Comparison of ENCODE assay signal across 8 mouse cellular contexts in the genomic region with DNA sequence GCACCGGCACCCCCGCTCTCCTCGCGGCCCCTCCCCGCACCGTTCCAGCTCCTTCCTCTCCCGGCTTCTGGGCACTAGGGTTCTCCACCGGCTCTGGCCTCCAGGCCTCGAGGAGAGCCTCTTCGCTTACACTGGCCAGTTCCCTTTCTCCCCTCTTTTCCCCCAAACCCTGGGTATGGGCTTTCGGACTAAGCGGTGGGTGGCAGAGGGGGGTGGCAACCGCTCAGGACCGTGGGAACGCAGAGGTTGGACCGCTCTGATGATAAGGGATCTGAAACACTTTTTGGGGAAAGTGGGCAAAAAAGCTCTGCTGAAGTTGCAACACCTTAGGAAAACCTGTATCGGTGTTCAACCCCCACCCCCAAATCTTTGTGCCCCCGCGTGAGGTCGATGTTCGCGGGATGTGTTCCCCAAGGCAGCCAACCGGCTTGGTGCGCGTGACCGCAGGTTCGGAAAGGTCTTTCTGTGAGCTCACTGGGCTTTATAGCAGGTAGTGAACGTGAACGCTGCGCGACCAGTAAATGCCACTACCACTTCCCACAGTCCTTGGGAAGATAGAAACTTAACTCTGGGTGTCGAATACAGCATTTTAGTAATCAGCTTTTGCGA. TPM values are rescaled to one million over a fixed set of nuclear protein-coding genes. Genes with fewer than 3 reads are reported as not detected.
A peak's percentile ranks its signal among the peaks of the same experiment; 100 is the strongest.
DNase-seq lines count a peak whose midpoint lies in the region; ATAC-seq and TF ChIP-seq lines count a peak whose summit lies in the region.

No protein-coding gene starts in this region.

- H3K9ac ChIP-seq in ES-E14 (ENCODE audit: insufficient read depth, low read depth, low read length, poor library complexity, severe bottlenecking): peak overlapping the region; percentile 77
- peak overlapping the region; percentile 88 for H3K9ac ChIP-seq in heart, embryonic 13.5 days
- H3K9ac ChIP-seq in kidney, embryonic 15.5 days: peak overlapping the region; percentile 86
- H3K9ac ChIP-seq in liver, embryonic 15.5 days: peak overlapping the region; percentile 51; the same call in 1 of the 2 replicates
- peak overlapping the region; percentile 92 for H3K9ac ChIP-seq in neural tube, embryonic 12.5 days

- H3K27ac ChIP-seq in ES-E14 (ENCODE audit: insufficient read depth, low read depth, low read length, poor library complexity, severe bottlenecking): no peak overlapping the region
- H3K27ac ChIP-seq in heart, embryonic 13.5 days (replicated peaks): peak overlapping the region; percentile 68; the same call in 1 of the 2 replicates
- H3K27ac ChIP-seq in kidney, embryonic 15.5 days: peak overlapping the region; percentile 89
- peak overlapping the region; percentile 48; the same call in 1 of the 2 replicates for H3K27ac ChIP-seq in liver, embryonic 15.5 days (replicated peaks)
- H3K27ac ChIP-seq in neural tube, embryonic 12.5 days: peak overlapping the region; percentile 72; the same call in 1 of the 2 replicates

- no peaks in the 10 kb centered on the region for H3K36me3 ChIP-seq in ES-E14 (ENCODE audit: control insufficient read depth, insufficient read depth, low read length, poor library complexity, severe bottlenecking)
- no peaks in the 10 kb centered on the region for H3K36me3 ChIP-seq in heart, embryonic 13.5 days
- H3K36me3 ChIP-seq in kidney, embryonic 15.5 days: no peaks in the 10 kb centered on the region
- no peaks in the 10 kb centered on the region for H3K36me3 ChIP-seq in liver, embryonic 15.5 days (replicated peaks)
- no peaks in the 10 kb centered on the region for H3K36me3 ChIP-seq in neural tube, embryonic 12.5 days

- H3K4me2 ChIP-seq in heart, embryonic 13.5 days: peak overlapping the region; percentile 97
- H3K4me2 ChIP-seq in kidney, embryonic 15.5 days: peak overlapping the region; percentile 94
- H3K4me2 ChIP-seq in liver, embryonic 15.5 days: peak overlapping the region; percentile 67
- peak overlapping the region; percentile 96 for H3K4me2 ChIP-seq in neural tube, embryonic 12.5 days (replicated peaks)

- peaks cover 25% of the 10 kb centered on the region; the same call in 1 of the 2 replicates for H3K27me3 ChIP-seq in heart, embryonic 13.5 days (replicated peaks)
- peaks cover 20% of the 10 kb centered on the region for H3K27me3 ChIP-seq in kidney, embryonic 15.5 days
- peaks cover 50% of the 10 kb centered on the region for H3K27me3 ChIP-seq in liver, embryonic 15.5 days
- H3K27me3 ChIP-seq in neural tube, embryonic 12.5 days (replicated peaks): no peaks in the 10 kb centered on the region; the same call in none of the 2 replicates

- no peaks in the 10 kb centered on the region for H3K9me3 ChIP-seq in ES-E14 (ENCODE audit: control insufficient read depth, insufficient read depth, low read depth, low read length)
- H3K9me3 ChIP-seq in heart, embryonic 13.5 days: no peaks in the 10 kb centered on the region
- H3K9me3 ChIP-seq in kidney, embryonic 15.5 days (replicated peaks): no peaks in the 10 kb centered on the region
- H3K9me3 ChIP-seq in liver, embryonic 15.5 days (replicated peaks): no peaks in the 10 kb centered on the region
- no peaks in the 10 kb centered on the region for H3K9me3 ChIP-seq in neural tube, embryonic 12.5 days

- peak; percentile 60 for DNase-seq in CD4-positive, CD25-positive, alpha-beta regulatory T cell, adult 2 months (ENCODE audit: low read depth, low spot score)
- DNase-seq in ES-E14 (ENCODE audit: low read depth, low spot score): no peak

- H3K4me3 ChIP-seq in ES-E14 (ENCODE audit: insufficient read depth in 1 of 2, low read depth in 1 of 2, low read length in 2 of 2, poor library complexity in 1 of 2, severe bottlenecking in 1 of 2): peak overlapping the region; percentile 63 to 79
- peak overlapping the region; percentile 86 for H3K4me3 ChIP-seq in heart, embryonic 13.5 days
- H3K4me3 ChIP-seq in kidney, embryonic 15.5 days (replicated peaks): peak overlapping the region; percentile 86
- peak overlapping the region; percentile 63 for H3K4me3 ChIP-seq in liver, embryonic 15.5 days (replicated peaks)
- H3K4me3 ChIP-seq in neural tube, embryonic 12.5 days: peak overlapping the region; percentile 86

- WGBS in heart, embryonic 13.5 days: under 1% methylated on average over 33 of the region's 33 CpGs
- WGBS in kidney, embryonic 15.5 days: under 1% methylated on average over 33 of the region's 33 CpGs
- under 1% methylated on average over 33 of the region's 33 CpGs for WGBS in liver, embryonic 15.5 days (ENCODE audit: insufficient replicate concordance)
- under 1% methylated on average over 33 of the region's 33 CpGs for WGBS in neural tube, embryonic 12.5 days

- peak; percentile 31 for ATAC-seq in common myeloid progenitor, adult 5-6 weeks (replicated peaks; ENCODE audit: low read depth, poor library complexity, severe bottlenecking)
- peak; percentile 37; the same call in 1 of the 2 replicates for ATAC-seq in heart, embryonic 13.5 days (ENCODE audit: extremely low read depth, insufficient number of reproducible peaks, low FRiP score, low TSS enrichment)
- peak; percentile 71; the same call in 1 of the 2 replicates for ATAC-seq in kidney, embryonic 15.5 days (replicated peaks; ENCODE audit: low FRiP score)
- peak; percentile 51 for ATAC-seq in liver, embryonic 15.5 days (ENCODE audit: insufficient read depth)
- ATAC-seq in neural tube, embryonic 12.5 days (ENCODE audit: low FRiP score, low read depth): no peak
- no peak for ATAC-seq in erythroid progenitor cell, adult 5-6 weeks (replicated peaks; ENCODE audit: low FRiP score, poor library complexity, severe bottlenecking)

- in situ Hi-C loops in ES-E14 (cut with MboI; ENCODE audit: low sequenced_read_pairs in 2 of 2, unreplicated experiment in 2 of 2): no loop called here

- peaks cover 0 to 5% of the 10 kb centered on the region in 2 experiments; a peak in 1 of 4 replicates for H3K4me1 ChIP-seq in ES-E14 (ENCODE audit: control insufficient read depth in 2 of 2, insufficient read depth in 2 of 2, low read length in 2 of 2, poor library complexity in 1 of 2)
- peaks cover 13% of the 10 kb centered on the region for H3K4me1 ChIP-seq in heart, embryonic 13.5 days
- H3K4me1 ChIP-seq in kidney, embryonic 15.5 days: peaks cover 23% of the 10 kb centered on the region
- H3K4me1 ChIP-seq in liver, embryonic 15.5 days (replicated peaks): peaks cover 13% of the 10 kb centered on the region
- peaks cover 17% of the 10 kb centered on the region for H3K4me1 ChIP-seq in neural tube, embryonic 12.5 days

TF ChIP-seq in ES-E14, 5 proteins besides CTCF, POLR2A, EP300 and RAD21:
- TF ChIP-seq ZC3H11A (IDR thresholded peaks at IDR 0.05; ENCODE audit: borderline replicate concordance, low read depth, low read length) (no peak), CHD2 (IDR thresholded peaks at IDR 0.05; ENCODE audit: low read depth, low read length) (no peak), ZNF384 (IDR thresholded peaks at IDR 0.05; ENCODE audit: low read depth, low read length) (0 out of 2 replicates have a peak, but pooled peaks have one; percentile 18), MAFK (IDR thresholded peaks at IDR 0.05; ENCODE audit: insufficient read depth, low read depth, low read length) (no peak), HCFC1 (IDR thresholded peaks at IDR 0.05; ENCODE audit: borderline replicate concordance, insufficient read depth, low read length) (no peak)

RNA-seq across cellular contexts. Expression of gene Ppm1h, which starts 1.0 kb away (rescaled TPM):
- total RNA-seq in ES-E14 (2012; rRNA removed): 4.5 and 6.1 TPM in 2 replicates
- 8.6 and 10.9 TPM in 2 replicates for total RNA-seq in common myeloid progenitor, adult 5-6 weeks (2017)
- polyA plus RNA-seq in heart, embryonic 13.5 days (2015; fragmentation: Nextera tagmentation; extraction: Ambion mirVana): 3.9 and 4.4 TPM in 2 replicates
- polyA plus RNA-seq in kidney, embryonic 15.5 days (2015; fragmentation: Nextera tagmentation; extraction: Ambion mirVana): 20.2 and 22.1 TPM in 2 replicates
- 2.2 and 2.4 TPM in 2 replicates for polyA plus RNA-seq in liver, embryonic 15.5 days (2015; fragmentation: Nextera tagmentation; extraction: Ambion mirVana)
- polyA plus RNA-seq in neural tube, embryonic 12.5 days (2016; fragmentation: Nextera tagmentation; extraction: Ambion mirVana): 18.4 and 20.5 TPM in 2 replicates
- 2.9 and 3.2 TPM in 2 replicates for total RNA-seq in erythroid progenitor cell, adult 5-6 weeks (2015; ENCODE audit: low replicate concordance)
- 2.6 and 14.8 TPM in 2 replicates for total RNA-seq in erythroid progenitor cell, adult 5-6 weeks (2017; ENCODE audit: low replicate concordance)

Comparison
In these comparisons a context has a peak if more than half of its experiments do, and no peak if none do; other contexts are left out.
1. ATAC-seq: peak in common myeloid progenitor, adult 5-6 weeks (single experiment), heart, embryonic 13.5 days (single experiment), kidney, embryonic 15.5 days (single experiment) and liver, embryonic 15.5 days (single experiment); none in neural tube, embryonic 12.5 days (single experiment) and erythroid progenitor cell, adult 5-6 weeks (single experiment).
2. Peak in every context shown above with its lines, with median percentiles within 50 percentile points of each other: H3K4me3 ChIP-seq, H3K9ac ChIP-seq and H3K4me2 ChIP-seq.